Mouse (Mus musculus) kidney, adult 2 months (tissue): ENCODE results near the gene Mbtps2.

Source experiments
- CTCF ChIP-seq: fragments of 200-500 bp; conservative IDR thresholded peaks from 2 replicates; pipeline ENCODE4 v1.5.1; 2011; ENCODE audit warnings: low read depth, mild to moderate bottlenecking, control low read depth, low read length, moderate library complexity, mixed read lengths; ENCODE audit not compliant: insufficient read depth, insufficient read length
- POLR2A ChIP-seq: fragments of 200-500 bp; IDR thresholded peaks from one replicate; pipeline ENCODE4 v1.6.1; 2011; ENCODE audit warnings: low read depth, low read length, control low read depth

- TF ChIP-seq CTCF, result peak; percentile 84
- TF ChIP-seq POLR2A, result no peak
These were observed 45.8 kb upstream of the Mbtps2 start for GRCm38 (mm10) chrX:157644300-157644699.
